Mouse (Mus musculus) heart, embryonic 14.5 days (tissue): ENCODE results near the gene Tor4a. TPM values are rescaled to one million over a fixed set of nuclear protein-coding genes. Genes with fewer than 3 reads are reported as not detected.

Experiments
- ATAC-seq: fragments of 200-750 bp; cut with Nextera tagmentation; 2 replicates; pipeline ENCODE4 v1.8.0; 2017; ENCODE audit warnings: low read depth, moderate TSS enrichment; ENCODE audit not compliant: insufficient number of reproducible peaks, insufficient read depth, low FRiP score
- H3K27ac ChIP-seq, 2 experiments: fragments of 200-500 bp in 1 of 2; fragments of 300-500 bp in 1 of 2; sonication (generic) in 1 of 2; replicated peaks in 1 of 2; 2 replicates each; pipeline ENCODE4 v1.5.1; 2012 to 2014; ENCODE audit warnings: low read depth in 2 of 2, low read length in 2 of 2, control low read depth in 1 of 2, mild to moderate bottlenecking in 1 of 2, mixed read lengths in 1 of 2; ENCODE audit not compliant: control insufficient read depth in 1 of 2, insufficient read depth in 1 of 2
- H3K27me3 ChIP-seq: fragments of 300-500 bp; sonication (generic); 2 replicates; pipeline ENCODE4 v1.6.1; 2014; ENCODE audit warnings: mild to moderate bottlenecking, low read length, control low read depth; ENCODE audit not compliant: control insufficient read depth, insufficient read depth
- H3K36me3 ChIP-seq: fragments of 300-500 bp; sonication (generic); 2 replicates; pipeline ENCODE4 v1.6.1; 2014; ENCODE audit warnings: mild to moderate bottlenecking, control low read depth, low read length, mixed read lengths; ENCODE audit not compliant: control insufficient read depth, insufficient read depth
- H3K4me1 ChIP-seq, 2 experiments: fragments of 200-500 bp in 1 of 2; fragments of 300-500 bp in 1 of 2; sonication (generic) in 1 of 2; 2 replicates each; pipeline ENCODE4 v1.6.1; 2012 to 2014; ENCODE audit warnings: low read length in 2 of 2, control low read depth in 1 of 2, mixed read lengths in 1 of 2; ENCODE audit not compliant: control insufficient read depth in 2 of 2, insufficient read depth in 2 of 2
- H3K4me2 ChIP-seq: fragments of 300-500 bp; sonication (generic); 2 replicates; pipeline ENCODE4 v1.6.1; 2014; ENCODE audit warnings: mild to moderate bottlenecking, low read length
- H3K4me3 ChIP-seq, 2 experiments: fragments of 200-500 bp in 1 of 2; fragments of 300-500 bp in 1 of 2; sonication (generic) in 1 of 2; 2 replicates each; pipeline ENCODE4 v1.5.1; 2012 to 2014; ENCODE audit warnings: low read length in 2 of 2, mild to moderate bottlenecking in 2 of 2, control low read depth in 1 of 2, low read depth in 1 of 2, moderate library complexity in 1 of 2; ENCODE audit not compliant: control insufficient read depth in 1 of 2, insufficient read depth in 1 of 2
- H3K9ac ChIP-seq: fragments of 300-500 bp; sonication (generic); 2 replicates; pipeline ENCODE4 v1.6.1; 2014; ENCODE audit warnings: mild to moderate bottlenecking, low read length
- H3K9me3 ChIP-seq: fragments of 300-500 bp; sonication (generic); 2 replicates; pipeline ENCODE4 v1.6.1; 2016; ENCODE audit warnings: low read length, control low read depth; ENCODE audit not compliant: control insufficient read depth
- WGBS: fragments of 180-500 bp; shearing (Covaris S2); extraction: QIAGEN DNeasy Blood & Tissue Kit; methylation state at CpG from one replicate; pipeline ENCODE4 v1.1.7; 2014; 5-methylcytosine and 5-hydroxymethylcytosine counted together
- polyA plus RNA-seq: library from polyadenylated mRNA; unstranded; fragments of >200 nt; fragmentation: Nextera tagmentation; extraction: Ambion mirVana; gene quantifications from 2 replicates; pipeline ENCODE4 v1.2.1, GENCODE M21; 2014

Gene Tor4a
- polyA plus RNA-seq, 1 experiment from 2014 or later: 8.0 TPM

GRCm38 (mm10) chr2:25168665-25168978 is 28.1 kb downstream of the Tor4a start:
- Histone ChIP-seq H3K4me1 (peaks cover 13 to 20% of the 10 kb centered on the region in 2 experiments), H3K36me3 (no peaks in the 10 kb centered on the region), H3K9ac (peak overlapping the region; percentile 70), H3K4me2 (peak overlapping the region; percentile 73), H3K4me3 (peak overlapping the region; percentile 40 to 51), H3K27me3 (no peaks in the 10 kb centered on the region), H3K27ac (peak overlapping the region in 1 of 2 experiments; percentile 77; a peak in 2 of 4 replicates), H3K9me3 (no peaks in the 10 kb centered on the region)
- 21% methylated on average over 2 of the region's 2 CpGs for WGBS
- no peak for ATAC-seq

DNA sequence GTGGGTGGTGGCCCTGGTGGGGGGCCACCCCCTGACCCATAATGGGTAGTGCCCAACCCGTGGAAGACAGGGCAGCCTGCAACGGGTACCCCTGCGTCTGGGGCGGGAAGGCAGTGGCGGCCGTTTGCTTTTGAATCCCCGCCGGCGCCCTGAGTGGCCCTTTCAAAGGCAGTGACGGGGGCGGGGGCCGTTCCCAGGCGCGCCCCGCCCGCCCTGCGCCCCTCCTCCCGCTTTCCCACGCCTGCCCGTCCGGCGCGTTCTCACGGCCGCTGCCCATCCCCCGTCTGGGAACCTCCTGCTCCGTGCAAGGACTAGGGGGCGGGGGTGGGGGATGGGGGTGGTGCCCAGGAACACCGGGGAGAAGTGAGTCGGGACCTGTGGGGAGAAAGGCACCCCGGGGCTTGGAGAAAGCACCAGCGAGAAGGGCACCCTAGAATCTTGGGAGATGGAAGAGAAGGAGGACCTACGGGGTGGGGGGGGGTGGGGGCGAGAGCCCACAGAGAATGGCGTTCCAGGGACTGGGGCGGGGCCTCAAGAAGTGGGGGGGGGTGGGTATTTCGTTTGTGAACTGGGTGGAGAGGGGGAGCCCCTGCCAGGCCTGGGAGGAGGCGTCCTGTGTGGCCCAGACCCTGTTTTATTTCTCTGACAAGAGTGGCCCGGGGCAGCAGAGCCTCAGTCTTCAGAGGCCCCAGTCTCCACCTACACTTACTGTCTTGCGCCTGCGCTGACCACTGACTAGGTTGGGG is 28.6 kb downstream of the Tor4a start:
- ATAC-seq: peak; percentile 72

DNA sequence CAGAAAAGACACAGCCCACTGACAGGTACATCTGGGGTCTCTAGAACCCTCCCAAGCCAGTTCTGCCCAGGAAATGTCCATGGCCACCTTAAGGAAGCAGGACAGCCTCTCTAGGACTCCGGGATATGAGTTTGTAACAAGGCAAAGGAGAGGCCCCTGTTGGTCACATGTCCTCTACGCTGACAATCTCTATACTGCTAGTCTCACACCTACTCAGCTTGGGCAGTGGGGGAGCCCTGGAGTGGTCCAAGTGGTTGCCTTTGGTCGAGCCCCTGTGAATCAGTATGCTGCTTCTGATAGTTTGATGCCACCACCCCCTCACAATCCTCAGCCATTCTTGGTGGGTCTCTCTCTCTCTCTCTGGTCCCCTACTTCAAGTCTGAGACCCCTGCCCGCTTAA is 29.2 kb downstream of the Tor4a start:
- Histone ChIP-seq H3K9me3 (no peaks in the 10 kb centered on the region), H3K4me3 (peak overlapping the region; percentile 40 to 51), H3K27me3 (no peaks in the 10 kb centered on the region), H3K4me1 (peaks cover 19 to 27% of the 10 kb centered on the region in 2 experiments), H3K27ac (peak overlapping the region; percentile 61 to 77), H3K36me3 (no peaks in the 10 kb centered on the region), H3K9ac (peak overlapping the region; percentile 70), H3K4me2 (peak overlapping the region; percentile 73)
- 13% methylated on average over 4 of the region's 4 CpGs for WGBS
- ATAC-seq: no peak

More for the DNA sequence above, 28.6 kb downstream of the Tor4a start:
- Histone ChIP-seq H3K9me3 (no peaks in the 10 kb centered on the region), H3K9ac (peak overlapping the region; percentile 70), H3K27ac (peak overlapping the region; percentile 61 to 77), H3K27me3 (no peaks in the 10 kb centered on the region), H3K36me3 (no peaks in the 10 kb centered on the region), H3K4me1 (peaks cover 17 to 25% of the 10 kb centered on the region in 2 experiments), H3K4me3 (peak overlapping the region; percentile 40 to 51), H3K4me2 (peak overlapping the region; percentile 73)
- WGBS: under 1% methylated on average over 39 of the region's 41 CpGs

DNA sequence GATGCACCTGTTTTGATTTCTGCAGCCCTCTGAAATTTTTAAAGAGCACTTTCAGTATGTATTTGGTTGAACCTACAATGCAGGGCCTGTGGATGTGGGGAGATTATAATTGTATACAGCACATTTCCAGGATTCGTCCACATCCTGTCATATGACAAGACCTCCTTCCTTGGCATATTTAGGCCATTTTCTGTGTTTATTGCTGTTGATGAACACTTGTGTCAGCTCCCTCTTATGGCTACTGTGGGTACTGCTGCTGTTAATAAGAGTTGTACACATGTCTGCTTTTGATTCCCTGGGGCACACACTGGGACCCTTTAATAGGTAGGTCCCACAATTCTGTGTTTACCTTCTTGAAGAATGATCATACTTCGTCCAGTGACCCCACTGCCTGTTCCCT is 39.0 kb downstream of the Tor4a start:
- Histone ChIP-seq H3K9ac (no peak overlapping the region), H3K36me3 (no peaks in the 10 kb centered on the region), H3K9me3 (no peaks in the 10 kb centered on the region), H3K4me3 (no peak overlapping the region), H3K27ac (no peak overlapping the region), H3K27me3 (no peaks in the 10 kb centered on the region), H3K4me1 (no peaks in the 10 kb centered on the region; a peak in 1 of 4 replicates), H3K4me2 (no peak overlapping the region)
- 43% methylated on average over 2 of the region's 2 CpGs for WGBS
- ATAC-seq: no peak

DNA sequence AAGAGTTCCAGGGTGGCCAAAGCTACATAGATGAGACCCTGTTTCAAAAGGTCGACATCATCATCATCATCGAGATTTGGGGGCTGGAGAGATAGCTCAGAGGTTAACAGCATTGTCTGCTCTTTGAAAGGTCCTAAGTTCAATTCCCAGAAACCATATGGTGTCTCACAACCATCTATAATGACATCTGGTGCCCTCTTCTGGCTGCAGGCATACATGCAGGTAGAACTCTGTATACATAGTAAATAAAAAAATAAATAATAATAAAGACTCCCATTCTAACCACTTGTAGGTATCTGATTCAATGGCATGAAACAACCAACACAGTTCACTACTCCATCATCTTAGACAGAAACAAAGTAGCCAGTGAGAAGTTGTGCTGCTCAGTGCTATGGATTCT is 39.7 kb downstream of the Tor4a start:
- Histone ChIP-seq H3K4me3 (no peak overlapping the region), H3K27ac (no peak overlapping the region), H3K4me1 (no peaks in the 10 kb centered on the region; a peak in 1 of 4 replicates), H3K9me3 (no peaks in the 10 kb centered on the region), H3K27me3 (no peaks in the 10 kb centered on the region), H3K36me3 (no peaks in the 10 kb centered on the region), H3K9ac (no peak overlapping the region), H3K4me2 (no peak overlapping the region)
- ATAC-seq: no peak
- WGBS: 41% methylated on average over 2 of the region's 2 CpGs

DNA sequence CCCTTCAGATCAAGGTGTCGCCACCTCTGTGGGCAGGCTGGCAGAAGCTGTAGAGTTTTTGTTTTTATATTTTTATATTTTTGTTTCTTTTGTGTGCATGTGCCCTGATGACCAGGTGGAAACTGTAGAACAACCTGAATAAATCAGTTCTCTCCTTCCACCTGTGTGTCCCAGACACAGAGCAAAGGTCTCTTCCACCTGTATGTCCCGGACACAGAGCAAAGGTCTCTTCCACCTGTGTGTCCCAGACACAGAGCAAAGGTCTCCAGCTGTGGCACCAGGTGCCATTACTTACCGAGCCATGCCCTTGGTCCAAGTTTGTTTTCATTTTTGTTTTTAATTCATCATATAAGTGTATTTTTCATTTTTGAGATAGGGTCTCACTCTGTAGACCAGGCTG is 40.5 kb downstream of the Tor4a start:
- 84% methylated on average over 3 of the region's 3 CpGs for WGBS
- no peaks in the 10 kb centered on the region for H3K27me3 ChIP-seq
- no peaks in the 10 kb centered on the region for H3K36me3 ChIP-seq
- H3K9ac ChIP-seq: no peak overlapping the region
- H3K27ac ChIP-seq: no peak overlapping the region
- H3K9me3 ChIP-seq: no peaks in the 10 kb centered on the region
- no peak overlapping the region for H3K4me3 ChIP-seq
- H3K4me2 ChIP-seq: no peak overlapping the region
- no peak for ATAC-seq
- no peaks in the 10 kb centered on the region; a peak in 1 of 4 replicates for H3K4me1 ChIP-seq

DNA sequence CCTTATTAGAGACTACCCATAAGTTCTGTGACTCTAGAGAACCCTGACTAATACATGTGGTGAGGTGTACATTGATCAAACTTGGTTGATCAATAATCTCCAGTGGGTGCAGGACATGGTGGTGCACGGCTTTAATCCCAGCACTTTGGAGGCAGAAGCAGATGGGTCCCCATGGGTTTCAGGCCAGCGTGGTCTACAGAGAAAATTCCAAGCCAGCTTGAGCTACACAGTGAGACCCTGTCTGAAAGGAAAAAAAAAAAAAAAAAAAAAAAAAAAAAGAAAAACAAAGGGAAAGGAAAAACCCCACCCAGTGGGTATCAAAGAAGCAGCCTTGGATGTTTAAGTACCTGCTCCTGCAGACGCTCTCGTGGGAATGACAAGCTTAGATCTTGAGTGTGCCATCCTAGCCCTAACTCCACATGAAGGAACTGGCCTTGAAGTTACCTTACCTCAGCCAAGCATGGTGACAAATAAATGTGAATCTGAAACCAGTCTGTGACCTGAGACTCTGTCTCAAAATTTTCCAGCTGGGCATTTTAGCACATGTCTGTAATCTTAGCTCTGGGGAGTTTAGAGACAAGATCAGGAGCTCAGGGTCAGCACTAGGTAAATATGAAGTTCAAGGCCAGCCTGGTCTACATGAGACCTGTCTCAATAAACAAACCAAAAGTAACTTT is 45.3 kb downstream of the Tor4a start:
- H3K4me1 ChIP-seq: no peaks in the 10 kb centered on the region; a peak in 1 of 4 replicates
- ATAC-seq: no peak
- H3K9ac ChIP-seq: no peak overlapping the region
- no peak overlapping the region for H3K4me3 ChIP-seq
- H3K36me3 ChIP-seq: no peaks in the 10 kb centered on the region
- 71% methylated on average over 4 of the region's 4 CpGs for WGBS
- no peak overlapping the region for H3K4me2 ChIP-seq
- H3K9me3 ChIP-seq: no peaks in the 10 kb centered on the region
- H3K27me3 ChIP-seq: no peaks in the 10 kb centered on the region
- no peak overlapping the region for H3K27ac ChIP-seq
